Comparison of ENCODE assay signal across 9 mouse cellular contexts in the genomic region with DNA sequence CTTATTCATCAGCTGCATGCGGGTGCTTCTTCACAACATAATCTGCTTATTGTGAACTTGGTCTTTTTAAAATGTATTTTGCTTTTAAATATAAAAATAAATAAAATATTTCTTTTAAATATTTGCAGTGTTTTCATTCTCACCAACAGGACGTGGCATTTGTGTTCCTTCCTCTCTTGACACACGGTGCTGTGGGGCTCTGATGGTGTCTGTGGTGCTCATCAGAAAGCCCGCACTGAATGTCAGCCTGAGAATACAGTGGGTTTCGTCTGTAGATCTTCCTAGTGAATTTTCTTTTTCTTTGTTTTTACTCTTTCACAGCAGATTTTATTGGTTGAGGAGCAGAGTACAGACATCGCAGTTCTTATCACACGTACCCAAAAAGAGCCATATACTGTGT. TPM values are rescaled to one million over a fixed set of nuclear protein-coding genes. Genes with fewer than 3 reads are reported as not detected.
DNase-seq lines count a peak whose midpoint lies in the region; ATAC-seq and TF ChIP-seq lines count a peak whose summit lies in the region.
"Had no signal": no experiment of that assay in that cellular context is flagged by ENCODE, and none has a peak within 500 bp of the region (broad histone marks: within the 10 kb centered on the region; RNA-seq: fewer than 3 reads in every experiment).

No protein-coding gene starts in this region.

- no peak overlapping the region for H3K9ac ChIP-seq in kidney, embryonic 16.5 days (replicated peaks; ENCODE audit: low read length)
- no peak overlapping the region; the same call in 1 of the 2 replicates for H3K9ac ChIP-seq in forebrain, embryonic 11.5 days (ENCODE audit: low read length)
- no peak overlapping the region; the same call in 1 of the 2 replicates for H3K9ac ChIP-seq in hindbrain, embryonic 16.5 days (ENCODE audit: low read depth, low read length)
- H3K9ac ChIP-seq in midbrain, embryonic 16.5 days (ENCODE audit: low read depth, low read length): no peak overlapping the region

- TF ChIP-seq POLR2A in kidney, adult 2 months (IDR thresholded peaks at IDR 0.05; ENCODE audit: low read depth, low read length): no peak

- peak overlapping the region; percentile 49; the same call in 1 of the 2 replicates for H3K4me3 ChIP-seq in kidney, embryonic 16.5 days (ENCODE audit: low read length)
- H3K4me3 ChIP-seq in kidney, adult 2 months (ENCODE audit: insufficient read depth, low read depth, low read length): no peak overlapping the region
- H3K4me3 ChIP-seq in forebrain, embryonic 11.5 days (ENCODE audit: low read depth, low read length): no peak overlapping the region
- peak overlapping the region; percentile 47 for H3K4me3 ChIP-seq in hindbrain, embryonic 16.5 days (ENCODE audit: low read length)
- peak overlapping the region; percentile 47 for H3K4me3 ChIP-seq in midbrain, embryonic 16.5 days (ENCODE audit: low read depth, low read length)
- no peak overlapping the region for H3K4me3 ChIP-seq in gastrocnemius, adult 2 months
- H3K4me3 ChIP-seq: myocyte had no signal

- 73% methylated on average over 7 of the region's 7 CpGs for WGBS in kidney, embryonic 16.5 days
- WGBS in kidney, adult 2 months: 85% methylated on average over 7 of the region's 7 CpGs
- WGBS in forebrain, embryonic 11.5 days: 85% methylated on average over 7 of the region's 7 CpGs
- 81% methylated on average over 7 of the region's 7 CpGs for WGBS in hindbrain, embryonic 16.5 days
- WGBS in midbrain, embryonic 16.5 days: 79% methylated on average over 7 of the region's 7 CpGs

- H3K27ac ChIP-seq in kidney, embryonic 16.5 days (ENCODE audit: low read length): no peak overlapping the region
- H3K27ac ChIP-seq in kidney, adult 2 months (ENCODE audit: insufficient read depth, low read depth, low read length): no peak overlapping the region
- no peak overlapping the region for H3K27ac ChIP-seq in forebrain, embryonic 11.5 days (ENCODE audit: low read depth, low read length)
- H3K27ac ChIP-seq in hindbrain, embryonic 16.5 days (ENCODE audit: low read depth, low read length): no peak overlapping the region; the same call in 1 of the 2 replicates
- no peak overlapping the region for H3K27ac ChIP-seq in midbrain, embryonic 16.5 days (ENCODE audit: low read length)
- no peak overlapping the region for H3K27ac ChIP-seq in gastrocnemius, adult 2 months

- TF ChIP-seq CTCF in kidney, adult 2 months (conservative IDR thresholded peaks at IDR 0.05; ENCODE audit: insufficient read depth, insufficient read length, low read depth, low read length): no peak
- no peak for TF ChIP-seq CTCF in gastrocnemius, adult 2 months (IDR thresholded peaks at IDR 0.05)

- ATAC-seq in kidney, embryonic 16.5 days (ENCODE audit: low FRiP score, low TSS enrichment): no peak
- no peak for ATAC-seq in forebrain, embryonic 11.5 days (replicated peaks; ENCODE audit: low FRiP score)
- no peak for ATAC-seq in hindbrain, embryonic 16.5 days
- no peak for ATAC-seq in midbrain, embryonic 16.5 days
- ATAC-seq in monocyte, adult 5-6 weeks (replicated peaks; ENCODE audit: insufficient number of reproducible peaks, low FRiP score, low TSS enrichment, poor library complexity, severe bottlenecking): no peak

- H3K36me3 ChIP-seq in kidney, embryonic 16.5 days (ENCODE audit: insufficient read depth, low read length): no peaks in the 10 kb centered on the region
- no peaks in the 10 kb centered on the region for H3K36me3 ChIP-seq in kidney, adult 2 months (ENCODE audit: control insufficient read depth, insufficient read depth, low read length)
- no peaks in the 10 kb centered on the region for H3K36me3 ChIP-seq in forebrain, embryonic 11.5 days (ENCODE audit: control insufficient read depth, insufficient read depth, low read length)
- H3K36me3 ChIP-seq in hindbrain, embryonic 16.5 days (ENCODE audit: control insufficient read depth, insufficient read depth, low read length): no peaks in the 10 kb centered on the region
- no peaks in the 10 kb centered on the region for H3K36me3 ChIP-seq in midbrain, embryonic 16.5 days (ENCODE audit: control insufficient read depth, insufficient read depth, low read length)

- peak overlapping the region; percentile 65 for H3K4me2 ChIP-seq in kidney, embryonic 16.5 days (replicated peaks; ENCODE audit: low read depth, low read length)
- peak overlapping the region; percentile 55; the same call in 1 of the 2 replicates for H3K4me2 ChIP-seq in forebrain, embryonic 11.5 days (ENCODE audit: low read depth, low read length, severe bottlenecking)
- H3K4me2 ChIP-seq in hindbrain, embryonic 16.5 days (ENCODE audit: low read length): peak overlapping the region; percentile 77
- peak overlapping the region; percentile 77 for H3K4me2 ChIP-seq in midbrain, embryonic 16.5 days (ENCODE audit: low read length)

- DNase-seq in kidney, adult 2 months: no peak
- DNase-seq in forebrain, embryonic 11.5 days (ENCODE audit: low spot score): no peak
- no peak for DNase-seq in gastrocnemius, adult 2 months
- no peak for DNase-seq in thymus, adult 18-20 months

- H3K9me3 ChIP-seq in kidney, embryonic 16.5 days (ENCODE audit: low read length): no peaks in the 10 kb centered on the region
- no peaks in the 10 kb centered on the region for H3K9me3 ChIP-seq in forebrain, embryonic 11.5 days (ENCODE audit: control insufficient read depth, low read length)
- H3K9me3 ChIP-seq in hindbrain, embryonic 16.5 days (ENCODE audit: control insufficient read depth, low read length): no peaks in the 10 kb centered on the region
- no peaks in the 10 kb centered on the region for H3K9me3 ChIP-seq in midbrain, embryonic 16.5 days (replicated peaks; ENCODE audit: control insufficient read depth, low read length, poor library complexity, severe bottlenecking)

- H3K4me1 ChIP-seq in kidney, embryonic 16.5 days (ENCODE audit: insufficient read depth, low read length): no peaks in the 10 kb centered on the region
- no peaks in the 10 kb centered on the region for H3K4me1 ChIP-seq in kidney, adult 2 months (ENCODE audit: control insufficient read depth, insufficient read depth, low read length)
- no peaks in the 10 kb centered on the region for H3K4me1 ChIP-seq in forebrain, embryonic 11.5 days (replicated peaks; ENCODE audit: control insufficient read depth, insufficient read depth, low read length)
- H3K4me1 ChIP-seq in hindbrain, embryonic 16.5 days (ENCODE audit: control insufficient read depth, insufficient read depth, low read depth, low read length): no peaks in the 10 kb centered on the region; the same call in 1 of the 2 replicates
- peaks cover 6% of the 10 kb centered on the region; the same call in 1 of the 2 replicates for H3K4me1 ChIP-seq in midbrain, embryonic 16.5 days (ENCODE audit: control insufficient read depth, insufficient read depth, low read length)

- 0 out of 2 replicates have a peak, but pooled peaks cover 4% of the 10 kb centered on the region for H3K27me3 ChIP-seq in kidney, embryonic 16.5 days (ENCODE audit: insufficient read depth, low read length)
- peaks cover 1% of the 10 kb centered on the region; the same call in 1 of the 2 replicates for H3K27me3 ChIP-seq in kidney, adult 2 months (replicated peaks; ENCODE audit: control insufficient read depth, insufficient read depth, low read length)
- H3K27me3 ChIP-seq in forebrain, embryonic 11.5 days (ENCODE audit: control insufficient read depth, insufficient read depth, low read length): no peaks in the 10 kb centered on the region; the same call in 1 of the 2 replicates
- no peaks in the 10 kb centered on the region for H3K27me3 ChIP-seq in hindbrain, embryonic 16.5 days (replicated peaks; ENCODE audit: control insufficient read depth, insufficient read depth, low read length)
- H3K27me3 ChIP-seq in midbrain, embryonic 16.5 days (ENCODE audit: control insufficient read depth, insufficient read depth, low read depth, low read length): no peaks in the 10 kb centered on the region; the same call in 1 of the 2 replicates

- intact Hi-C loops in gastrocnemius, adult 2 months (cut with DNase I): no loop called here

RNA-seq across cellular contexts. Expression of a gene that starts 36.6 kb away (rescaled TPM):
- 261 and 273 TPM in 2 replicates for polyA plus RNA-seq in kidney, embryonic 16.5 days (2015; fragmentation: Nextera tagmentation; extraction: Ambion mirVana)
- polyA plus RNA-seq in kidney, adult 2 months (2012; rRNA removed): 228 and 275 TPM in 2 replicates
- 182 and 203 TPM in 2 replicates for polyA plus RNA-seq in forebrain, embryonic 11.5 days (2014; fragmentation: Nextera tagmentation; extraction: Ambion mirVana)
- 244 and 260 TPM in 2 replicates for polyA plus RNA-seq in hindbrain, embryonic 16.5 days (2015; fragmentation: Nextera tagmentation; extraction: Ambion mirVana)
- polyA plus RNA-seq in midbrain, embryonic 16.5 days (2015; fragmentation: Nextera tagmentation; extraction: Ambion mirVana): 222 and 235 TPM in 2 replicates
- 100 to 1,000 TPM; 459 to 637 TPM for total RNA-seq in gastrocnemius, adult 2 months (2021)
- 83.2 to 96.9 TPM (median 91.7 TPM) in 3 replicates for total RNA-seq in monocyte, adult 5-6 weeks (2017)

Comparison
In these comparisons a context has a peak if more than half of its experiments do, and no peak if none do; other contexts are left out.
1. H3K4me3 ChIP-seq: peak in kidney, embryonic 16.5 days (single experiment), hindbrain, embryonic 16.5 days (single experiment) and midbrain, embryonic 16.5 days (single experiment); none in kidney, adult 2 months (single experiment), forebrain, embryonic 11.5 days (single experiment) and gastrocnemius, adult 2 months (single experiment).
2. Peak in every context shown above with its lines, with median percentiles within 50 percentile points of each other: H3K4me2 ChIP-seq.